Mouse (Mus musculus) fibroblast of lung, adult 2 months (primary cell): ENCODE measurements around the gene Hoxc9.

Source experiments
- DNase-seq: peaks from one replicate; pipeline ENCODE4 v3.0.0-alpha.2; 2011; ENCODE audit warnings: low read depth

The Hoxc9 gene

DNA sequence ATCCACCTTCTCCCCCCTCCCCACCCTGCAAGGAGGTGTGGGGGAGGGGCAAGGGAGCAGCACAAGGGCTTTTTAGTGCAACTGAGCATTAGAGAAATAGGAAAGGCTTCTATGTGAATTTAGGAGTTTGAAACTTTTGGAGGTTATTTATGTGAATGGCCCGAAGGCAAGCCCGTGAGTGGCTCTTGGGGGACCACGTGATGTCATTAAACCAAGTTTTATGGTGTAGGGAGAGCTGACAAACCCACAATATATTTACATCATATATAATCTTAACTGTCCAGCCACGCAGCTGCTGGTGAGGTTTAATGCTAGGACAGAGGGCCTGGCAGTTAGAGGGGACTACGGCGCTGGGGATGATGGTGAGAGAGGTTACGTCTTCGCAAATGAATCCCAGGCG is 42.4 kb downstream of the Hoxc9 start, which contains the start of gene Hoxc4:
TSS of gene Hoxc4 (plus strand) at position 299 of the 400 bp plus-strand sequence.
- no peak for DNase-seq

DNA sequence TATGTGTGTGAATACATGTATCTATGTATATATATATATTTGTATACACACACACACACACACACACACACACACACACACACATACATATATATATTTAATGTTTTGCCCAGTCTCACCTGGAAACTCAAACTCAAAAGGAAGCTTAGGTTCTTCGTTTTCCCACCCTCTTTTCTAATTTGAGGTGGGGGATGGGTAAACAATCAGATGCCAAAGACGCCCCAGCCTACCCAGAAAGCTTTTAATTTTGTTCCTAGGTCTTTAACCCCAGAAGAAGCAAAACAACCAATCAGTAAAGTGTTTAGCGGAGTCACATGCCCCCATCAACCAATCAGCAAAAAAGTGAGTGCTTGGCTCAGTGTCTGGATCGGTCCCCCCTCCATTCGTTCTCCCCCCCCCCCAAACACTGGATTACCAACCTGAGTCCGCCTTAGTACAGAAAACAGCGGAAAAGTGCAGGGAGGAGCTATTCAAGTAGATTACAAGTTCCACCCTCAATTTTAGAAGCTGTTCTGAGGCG is 44.7 kb downstream of the Hoxc9 start:
- no peak for DNase-seq

DNA sequence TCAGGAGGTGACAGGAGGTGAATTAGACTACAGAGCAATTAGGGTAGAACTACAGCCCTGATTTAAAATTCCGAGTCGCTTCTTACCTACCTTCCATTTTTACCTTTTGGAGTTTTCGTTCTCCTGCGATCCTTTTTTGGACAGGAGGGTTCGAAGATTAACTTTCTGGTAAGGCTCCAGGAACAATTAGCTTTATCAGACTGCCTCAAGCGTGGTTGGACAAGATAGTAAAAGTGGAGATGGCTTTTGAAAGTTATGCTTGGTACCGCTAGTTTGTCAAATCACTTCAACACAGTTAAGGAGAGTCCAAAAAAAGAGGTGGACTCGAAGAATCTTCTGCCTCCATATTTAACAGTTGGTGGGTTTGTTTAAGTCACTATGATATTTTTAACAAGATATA is 45.3 kb downstream of the Hoxc9 start:
- DNase-seq: no peak

DNA sequence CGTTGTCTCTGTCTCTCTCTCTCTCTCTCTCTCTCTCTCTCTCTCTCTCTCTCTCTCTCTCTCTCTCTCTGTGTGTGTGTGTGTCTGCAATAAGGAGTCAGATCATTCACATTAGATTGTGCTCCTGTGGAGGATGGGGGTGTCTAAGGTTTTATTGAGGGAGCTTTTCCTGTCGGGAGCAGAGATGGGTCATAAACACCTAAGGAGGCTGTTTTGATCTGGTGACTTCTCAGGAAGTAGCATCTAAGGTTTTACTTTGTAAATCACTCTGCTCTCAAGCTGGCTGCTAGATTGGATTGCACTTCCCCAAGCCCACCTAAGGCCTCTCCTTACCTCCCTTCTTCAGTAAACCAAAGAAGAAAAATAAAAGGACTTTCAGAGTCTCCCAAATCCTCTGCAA is 47.9 kb downstream of the Hoxc9 start:
- no peak for DNase-seq

DNA sequence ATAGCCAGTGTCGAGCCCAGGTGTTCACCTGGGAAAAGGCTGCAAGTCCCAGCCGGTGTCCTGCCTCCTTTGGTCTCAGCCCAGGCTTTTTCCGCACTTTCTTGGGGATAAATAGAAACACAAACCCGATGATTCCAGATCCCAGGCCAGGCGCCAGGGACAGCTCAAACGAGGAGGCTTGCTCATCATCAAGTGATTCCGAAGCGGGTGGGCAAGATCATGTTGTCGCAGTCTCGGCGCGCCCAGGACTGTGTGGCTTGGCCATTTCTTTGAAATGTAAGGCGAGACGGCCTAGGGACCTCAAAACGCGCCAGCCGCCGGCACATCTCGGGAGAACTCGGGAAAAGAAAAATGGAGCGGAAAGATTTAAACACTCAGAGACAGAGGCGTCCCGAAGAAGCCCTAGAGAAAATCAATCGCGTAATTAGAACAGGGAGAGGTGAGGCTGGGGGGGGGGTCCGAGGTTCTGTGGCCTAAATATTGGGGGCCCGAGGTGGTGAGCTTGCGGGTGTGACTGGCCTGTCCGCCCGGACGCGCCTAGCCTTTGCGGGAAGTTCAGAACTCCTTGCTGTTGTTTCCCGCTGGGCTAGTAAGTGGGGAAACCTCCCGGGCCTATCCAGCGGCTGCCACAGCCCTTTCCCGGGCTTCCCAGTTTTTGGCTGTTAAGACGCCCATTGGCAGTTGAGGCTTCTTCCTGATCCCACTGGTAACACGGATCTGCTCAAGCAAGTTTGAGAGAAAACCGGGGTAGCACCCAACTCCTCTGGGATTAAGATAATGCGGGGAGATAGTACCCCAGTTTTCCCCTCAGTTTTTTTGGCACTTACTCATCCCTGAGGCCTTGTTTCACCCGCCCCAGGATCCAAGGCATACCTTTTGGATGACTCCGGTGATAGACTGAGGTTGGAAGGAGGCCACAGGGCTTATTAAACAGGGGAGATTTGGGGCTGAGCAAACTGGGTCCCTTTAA is 51.3 kb downstream of the Hoxc9 start:
- no peak for DNase-seq

DNA sequence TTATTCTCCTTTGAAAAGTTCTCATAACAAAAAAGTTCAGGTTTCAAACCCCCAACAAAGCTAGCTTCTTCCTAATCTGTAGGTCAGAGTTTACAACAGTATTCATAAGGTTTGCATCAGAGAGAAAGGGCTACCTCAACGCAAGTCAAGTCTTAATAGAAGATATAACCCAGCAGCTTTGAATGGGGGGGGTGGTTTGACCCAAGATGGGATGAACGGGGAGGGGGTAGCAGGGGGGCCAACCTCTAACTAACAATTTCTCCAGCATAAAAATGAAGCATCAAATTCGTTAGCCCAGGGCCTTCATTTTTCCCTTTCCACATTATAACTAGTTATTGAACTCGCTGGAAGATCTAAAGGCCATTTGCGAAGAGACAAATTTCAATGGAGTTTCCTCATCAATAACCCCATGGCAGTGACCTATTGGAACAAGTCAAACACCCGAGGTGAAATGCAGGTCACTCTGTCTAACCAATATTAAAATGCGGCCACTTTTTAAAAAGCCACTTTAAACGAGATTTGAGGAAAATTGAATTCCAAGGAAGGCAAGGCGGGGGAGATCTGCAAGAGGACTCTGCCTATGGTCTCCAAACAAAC is 52.8 kb downstream of the Hoxc9 start:
- DNase-seq: no peak

DNA sequence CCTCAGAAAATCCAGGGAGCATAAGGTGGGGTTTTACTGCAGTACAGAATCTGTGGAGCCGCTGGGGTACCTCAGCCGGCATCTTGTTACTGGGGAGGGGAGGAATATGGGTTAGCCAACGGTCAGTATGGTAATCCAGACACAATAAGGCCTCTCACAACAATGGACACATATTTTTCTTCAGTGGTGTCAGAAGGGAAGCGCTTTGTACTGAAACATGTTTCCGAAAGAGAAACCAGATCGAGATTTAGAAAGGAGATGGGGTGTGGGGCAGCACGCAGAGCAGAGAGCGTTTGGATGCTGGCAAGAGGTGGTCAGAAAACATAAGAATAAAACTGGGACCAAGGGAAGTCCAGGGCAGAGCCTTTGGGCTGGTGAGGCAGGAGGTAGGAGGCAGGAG is 53.9 kb downstream of the Hoxc9 start:
- DNase-seq: no peak

DNA sequence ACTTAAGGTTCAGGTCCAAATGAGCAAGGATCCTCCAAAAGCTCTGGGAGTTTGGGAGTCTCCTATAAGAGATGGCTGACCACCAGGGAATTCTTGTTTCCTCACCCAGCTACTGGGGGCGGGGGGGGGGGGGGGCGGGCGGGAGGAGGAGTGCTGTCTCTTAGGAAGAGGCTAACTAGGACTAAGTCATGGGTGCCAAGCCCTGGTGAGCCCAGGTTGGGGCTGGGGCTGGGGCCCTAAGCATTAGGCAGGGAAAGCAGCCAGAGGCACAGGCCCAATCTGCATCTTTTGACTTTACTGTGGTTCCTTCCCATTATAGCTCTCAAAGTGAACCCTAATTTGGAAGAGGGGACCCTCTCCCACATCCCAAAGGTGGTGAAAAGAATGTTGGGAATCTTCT is 55.9 kb downstream of the Hoxc9 start:
- DNase-seq: no peak

DNA sequence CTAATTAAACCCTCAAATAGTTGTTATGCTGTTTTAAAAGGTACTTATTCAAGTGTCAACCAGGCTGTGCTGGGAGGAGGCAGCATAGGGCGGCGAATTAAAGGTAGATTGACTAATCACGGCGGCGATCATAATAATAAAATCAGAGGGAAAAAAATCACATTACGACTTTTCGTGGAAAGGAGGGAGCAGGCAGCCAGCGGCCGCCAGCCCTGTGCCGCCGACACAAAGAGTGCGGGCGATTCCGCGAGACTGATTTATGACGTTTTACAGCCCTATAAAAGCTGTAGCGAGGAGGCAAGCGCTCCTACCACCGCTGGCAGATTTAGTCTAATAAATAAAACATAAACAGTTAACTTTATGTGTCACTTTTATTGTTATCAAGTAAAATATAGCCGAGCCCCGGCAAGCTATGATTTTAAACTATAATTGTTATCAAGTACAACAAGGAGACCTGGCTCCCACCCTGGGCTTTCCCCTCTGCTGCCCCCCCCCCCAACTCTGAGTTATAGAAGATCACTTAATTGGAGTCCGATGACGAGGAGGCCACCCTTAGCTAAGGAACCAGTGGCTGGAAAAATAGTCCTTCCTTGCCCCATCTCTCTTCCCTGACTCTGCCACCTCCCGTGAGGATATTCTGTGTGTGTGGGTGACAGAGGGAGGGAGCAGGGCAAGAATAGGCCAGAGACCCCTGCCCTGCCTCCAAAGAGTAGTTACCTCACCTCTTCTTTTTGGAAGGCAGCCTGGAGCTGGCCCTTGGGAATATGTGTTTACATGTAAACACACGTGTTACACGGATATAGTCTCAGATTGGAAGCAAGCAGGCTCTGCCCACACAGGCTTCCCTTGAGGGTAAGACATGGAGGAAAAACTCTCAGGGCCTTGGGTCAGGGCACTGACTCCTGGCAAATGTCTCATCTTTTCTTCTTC is 56.7 kb downstream of the Hoxc9 start:
- no peak for DNase-seq

DNA sequence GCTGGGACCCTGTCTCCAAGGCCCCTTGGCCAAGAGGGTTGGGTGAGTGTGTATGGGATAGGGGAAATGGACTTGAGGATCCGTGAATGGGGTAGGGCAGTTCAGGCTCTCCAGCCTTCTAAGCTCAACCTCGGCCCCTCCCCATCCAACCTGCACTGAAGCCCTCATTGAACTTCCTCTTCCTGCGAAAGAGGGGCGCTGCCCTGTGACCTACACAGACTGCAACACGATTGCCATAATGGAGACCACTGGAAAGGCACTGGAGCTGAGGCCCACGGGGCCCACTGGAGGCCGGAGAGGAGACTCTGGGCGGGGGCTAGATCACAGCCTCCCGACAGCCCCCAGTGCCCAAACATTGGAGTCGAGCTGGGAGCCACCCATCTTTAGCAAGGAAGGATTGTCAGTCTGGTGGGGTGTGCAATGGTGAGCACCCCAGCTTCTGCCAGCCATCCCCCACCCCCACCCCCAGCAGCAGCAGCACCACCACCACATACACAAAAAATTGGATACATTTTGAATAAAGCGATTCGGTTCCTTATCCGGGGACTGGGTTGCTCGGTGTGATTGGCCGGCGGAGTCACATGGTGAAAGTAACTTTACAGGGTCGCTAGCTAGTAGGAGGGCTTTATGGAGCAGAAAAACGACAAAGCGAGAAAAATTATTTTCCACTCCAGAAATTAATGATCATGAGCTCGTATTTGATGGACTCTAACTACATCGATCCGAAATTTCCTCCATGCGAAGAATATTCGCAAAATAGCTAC is 58.0 kb downstream of the Hoxc9 start:
- no peak for DNase-seq
